Mouse (Mus musculus) small intestine, adult 2 months (tissue): ENCODE measurements around the gene Ngb.

Experiments
- CTCF ChIP-seq: fragments of 200-500 bp; IDR thresholded peaks from 2 replicates; pipeline ENCODE4 v1.5.1; 2012; ENCODE audit warnings: low read depth, mild to moderate bottlenecking, control low read depth, inconsistent platforms, low read length, moderate library complexity, mixed read lengths; ENCODE audit not compliant: insufficient replicate concordance, insufficient read length; ENCODE audit errors: extremely low read depth
- POLR2A ChIP-seq: fragments of 200-500 bp; IDR thresholded peaks from 2 replicates; pipeline ENCODE4 v1.6.1; 2012; ENCODE audit warnings: low read depth, mild to moderate bottlenecking, control low read depth, inconsistent platforms, low read length, moderate library complexity

DNA sequence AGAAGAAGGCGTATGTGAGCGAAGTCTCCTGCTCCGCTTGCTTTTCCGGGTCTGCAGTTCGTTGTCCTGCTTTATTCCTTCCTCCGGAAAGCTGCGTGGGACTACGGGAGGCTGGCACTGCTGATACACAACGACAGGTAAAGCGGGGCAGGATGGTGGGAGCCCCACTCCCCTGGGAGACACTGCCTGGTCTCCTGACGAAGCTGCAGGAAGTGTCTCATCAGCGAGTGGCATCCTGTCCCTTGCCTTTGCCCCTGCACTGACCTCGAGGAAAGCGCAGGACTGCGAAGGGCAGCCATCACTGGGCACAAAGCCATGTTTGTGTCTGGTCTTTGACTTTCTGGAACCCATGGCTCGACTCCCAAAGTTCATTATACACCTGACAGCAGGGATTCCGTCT is 45.3 kb downstream of the Ngb start:
- TF ChIP-seq POLR2A (no peak), CTCF (no peak)
